Mouse (Mus musculus): ENCODE results near the gene Bmx. TPM values are rescaled to one million over a fixed set of nuclear protein-coding genes. Genes with fewer than 3 reads are reported as not detected.
A peak's percentile ranks its signal among the peaks of the same experiment; 100 is the strongest.

Bmx gene
- 1 to 10 TPM; 4.3 to 4.6 TPM for total RNA-seq (2021)

DNA sequence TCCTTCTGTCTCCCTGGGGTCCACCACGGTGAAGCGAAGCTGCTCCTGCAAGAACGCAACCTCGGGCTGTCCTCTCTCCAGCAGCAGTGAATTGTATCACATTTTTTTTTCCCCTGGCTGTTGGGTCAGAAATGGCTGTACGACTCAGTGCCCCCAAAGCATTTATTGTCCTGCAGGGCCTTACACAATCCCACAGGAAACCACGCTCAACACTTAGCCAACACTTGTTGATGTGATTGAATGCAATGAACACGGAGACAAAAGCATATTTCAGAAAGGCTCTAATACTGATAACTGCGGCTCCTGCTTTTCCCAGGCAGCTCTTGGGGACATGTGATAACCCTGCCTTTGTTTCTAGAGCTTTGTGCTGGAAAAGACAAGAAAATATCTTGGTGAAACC, at the start of gene Bmx:
Bmx (minus strand) TSS at position 137 of the 400 bp plus-strand sequence.
- no peak for DNase-seq

DNA sequence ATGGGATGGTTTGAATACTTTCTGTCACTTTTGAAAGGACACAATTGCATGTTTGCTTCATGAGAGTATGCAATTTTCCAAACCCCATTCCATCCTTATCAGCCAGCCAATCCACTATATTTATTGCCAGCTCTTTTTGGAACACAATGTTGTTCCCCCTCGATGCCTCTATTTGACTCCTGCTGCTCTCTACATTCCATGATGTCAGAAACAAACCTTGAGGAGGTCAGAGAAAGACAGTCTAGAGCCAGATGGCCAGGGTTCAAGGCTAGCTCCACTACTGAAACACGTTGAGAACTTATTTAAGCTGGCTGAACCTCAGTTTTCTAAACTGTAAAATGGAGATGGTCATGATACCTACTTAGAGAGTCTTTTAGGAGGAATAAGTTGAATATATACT, 48.3 kb upstream of the Bmx start:
- DNase-seq, result no peak

DNA sequence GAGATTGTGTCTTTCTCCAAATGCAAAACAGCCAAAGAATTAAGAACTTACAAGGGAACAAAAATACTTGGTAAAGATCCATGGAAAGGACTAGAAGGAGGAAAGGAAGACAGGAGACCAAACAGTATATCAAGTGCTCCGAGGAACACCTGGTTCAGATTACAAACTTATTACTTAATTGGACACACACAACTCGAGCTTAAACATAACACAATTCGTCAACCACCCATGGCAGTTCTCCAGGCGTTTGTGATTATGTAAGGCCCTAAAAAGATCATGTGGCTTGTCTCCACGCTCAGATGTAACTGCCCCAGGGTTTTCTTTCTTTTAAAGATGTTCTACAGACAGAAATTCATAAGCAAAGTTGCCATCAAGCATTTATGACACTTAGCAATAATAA, 33.2 kb upstream of the Bmx start:
- no peak for DNase-seq

DNA sequence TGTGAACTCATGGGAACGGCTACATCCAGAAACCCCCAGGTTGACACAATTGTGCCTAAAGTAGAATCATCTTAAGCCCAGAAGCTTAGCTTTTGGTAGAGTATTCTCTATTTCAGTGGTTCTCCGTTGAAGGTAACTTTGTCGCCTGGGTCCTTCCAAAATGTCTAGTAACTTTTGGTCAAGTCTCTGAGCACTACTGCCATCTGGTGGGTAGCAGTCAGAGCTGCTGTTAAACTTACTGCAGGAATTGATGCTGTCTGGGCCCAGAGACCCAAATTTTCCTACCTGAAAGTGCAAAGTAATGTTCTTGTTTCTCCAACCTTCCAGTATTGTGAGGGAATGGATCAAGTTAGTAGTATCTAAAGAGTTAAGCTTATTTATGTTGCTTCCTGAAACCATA, 29.1 kb upstream of the Bmx start:
- DNase-seq, result peak; percentile 21

DNA sequence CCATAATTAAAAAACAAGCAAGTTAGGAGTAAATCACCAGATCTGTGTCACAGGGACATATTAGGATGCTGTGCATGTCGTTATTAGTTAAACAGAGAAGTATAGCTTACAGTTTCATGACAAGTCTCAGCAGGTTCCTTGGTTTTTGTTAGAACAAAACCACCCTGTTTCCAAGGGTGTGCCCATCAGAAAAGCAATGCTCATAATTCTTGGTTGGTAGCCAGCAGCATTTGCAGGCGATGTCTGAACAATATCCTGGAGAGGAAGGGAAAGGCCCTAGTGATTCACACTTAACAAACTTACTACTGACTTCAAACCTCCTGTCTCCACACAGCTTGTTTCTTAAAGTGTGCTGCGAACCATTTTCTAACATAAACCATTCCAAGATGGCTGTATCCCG, 25.8 kb upstream of the Bmx start:
- DNase-seq, result no peak

DNA sequence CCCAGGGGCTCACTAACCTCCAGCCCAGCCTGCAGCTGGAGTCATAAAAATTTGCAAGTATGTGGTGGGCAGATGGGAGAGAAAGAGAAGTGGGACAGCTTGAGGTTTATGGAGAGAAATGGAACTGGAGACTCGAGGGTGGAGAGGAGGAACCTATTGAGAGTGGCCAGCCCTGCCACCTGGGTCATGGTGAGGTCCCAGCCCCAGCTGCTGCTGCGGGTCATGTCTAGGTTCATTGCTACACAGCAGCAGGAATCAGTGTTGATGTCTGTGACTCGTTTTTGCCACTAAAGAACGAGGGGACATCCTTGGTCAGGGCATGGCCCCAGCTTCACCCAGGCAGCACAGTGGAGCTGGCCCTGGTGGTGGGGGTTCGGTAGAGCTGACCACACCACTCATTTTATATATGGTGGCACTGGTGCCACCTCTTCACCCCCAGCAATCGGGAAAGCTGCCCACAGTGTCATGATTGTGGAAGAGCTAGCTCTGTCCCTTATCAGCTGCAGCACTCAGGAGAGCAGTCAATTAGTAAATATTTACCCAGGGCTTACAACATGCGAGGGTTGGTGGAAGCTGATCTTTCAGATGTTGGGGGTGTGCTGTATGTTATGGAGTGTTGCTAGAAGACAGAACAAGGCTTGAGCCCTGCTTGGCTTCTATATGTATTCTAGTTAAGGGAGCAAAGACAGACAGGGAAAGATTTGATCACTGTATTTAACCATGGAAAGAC, 23.1 kb upstream of the Bmx start:
- no peak for DNase-seq

DNA sequence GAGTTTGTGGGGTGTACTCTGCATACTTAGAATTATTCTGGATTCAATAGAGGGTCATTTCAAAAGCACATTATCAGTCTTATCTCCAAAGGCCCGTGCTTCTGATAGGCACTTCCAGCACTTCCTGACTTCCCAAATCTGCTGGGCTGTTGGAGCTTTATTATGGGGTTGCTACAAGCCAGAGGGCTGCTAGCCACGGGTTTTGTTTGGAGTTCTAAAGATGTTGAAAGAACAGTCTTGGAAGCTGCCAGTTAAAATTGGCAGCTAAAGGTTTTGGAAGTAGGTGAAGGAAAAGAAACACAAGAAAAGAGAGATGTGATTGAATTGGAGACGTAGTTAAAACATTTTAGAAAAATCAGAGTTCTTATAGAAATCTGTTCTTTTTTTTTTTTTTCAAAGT, 17.5 kb upstream of the Bmx start:
- no peak for DNase-seq

DNA sequence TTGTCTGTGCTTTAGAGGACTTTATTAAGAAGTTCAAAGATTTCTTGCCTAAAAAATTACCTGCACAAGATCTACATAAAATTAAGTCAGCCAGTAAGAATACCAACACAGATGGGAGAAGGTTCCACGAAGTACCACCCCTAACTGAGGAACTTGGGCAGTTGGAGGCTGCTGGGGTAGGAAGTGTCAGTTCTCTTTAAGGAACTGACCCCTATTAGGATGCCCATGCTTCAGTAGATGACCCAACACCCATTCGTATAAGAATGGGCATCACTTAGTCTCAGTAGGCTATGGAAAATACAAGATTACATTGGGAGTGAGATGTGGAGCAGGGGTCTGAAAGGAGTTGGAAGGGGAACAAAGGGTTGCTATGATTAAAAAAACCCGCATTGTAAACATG, 12.6 kb upstream of the Bmx start:
- no peak for DNase-seq

DNA sequence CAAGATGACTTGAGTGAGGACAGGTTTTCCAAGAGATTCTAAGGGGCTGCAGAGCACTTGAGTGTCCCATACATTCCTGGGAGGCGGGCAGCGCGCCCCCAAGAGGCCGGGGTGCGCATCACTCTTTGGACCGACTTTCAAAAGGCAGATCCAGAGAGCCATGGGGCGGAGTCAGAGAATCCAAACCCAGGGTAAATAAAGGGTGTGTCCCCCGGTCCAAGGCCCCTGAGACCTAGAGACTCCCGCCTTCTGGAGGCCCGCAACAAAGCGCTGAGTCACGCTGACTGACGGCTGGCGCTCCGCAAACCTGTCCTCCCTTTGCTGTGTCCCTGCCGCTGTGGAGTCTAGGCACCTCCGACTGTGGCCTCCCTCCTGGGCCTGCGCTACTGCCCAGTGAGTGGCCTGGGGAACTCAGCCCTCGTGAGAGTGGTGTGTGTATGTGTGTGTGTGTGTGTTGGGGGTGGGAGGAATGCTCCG, 11.3 kb upstream of the Bmx start, which contains the start of gene Pir:
Pir (plus strand) TSS at position 87 of the 477 bp plus-strand sequence.
- DNase-seq, result peak; percentile 62

DNA sequence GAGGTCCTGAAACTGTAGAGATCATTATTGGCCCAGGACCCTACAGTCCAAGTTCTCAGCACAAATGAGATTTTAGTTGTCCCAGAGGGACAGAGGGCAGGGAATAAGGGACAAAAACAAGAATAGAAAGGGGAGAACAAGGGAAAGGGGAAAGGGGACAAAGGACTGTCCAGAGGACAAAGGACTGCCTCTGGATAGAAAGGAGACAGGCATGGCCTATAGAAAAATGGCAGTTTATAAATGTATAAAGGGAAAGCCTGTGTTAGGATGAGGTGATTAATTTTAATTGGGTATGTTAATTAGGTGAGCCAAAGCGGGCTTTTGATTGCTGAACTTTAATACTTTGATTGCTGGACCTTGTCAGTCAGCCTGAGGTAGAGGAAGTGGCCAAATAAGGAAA, 6.9 kb upstream of the Bmx start:
- no peak for DNase-seq

DNA sequence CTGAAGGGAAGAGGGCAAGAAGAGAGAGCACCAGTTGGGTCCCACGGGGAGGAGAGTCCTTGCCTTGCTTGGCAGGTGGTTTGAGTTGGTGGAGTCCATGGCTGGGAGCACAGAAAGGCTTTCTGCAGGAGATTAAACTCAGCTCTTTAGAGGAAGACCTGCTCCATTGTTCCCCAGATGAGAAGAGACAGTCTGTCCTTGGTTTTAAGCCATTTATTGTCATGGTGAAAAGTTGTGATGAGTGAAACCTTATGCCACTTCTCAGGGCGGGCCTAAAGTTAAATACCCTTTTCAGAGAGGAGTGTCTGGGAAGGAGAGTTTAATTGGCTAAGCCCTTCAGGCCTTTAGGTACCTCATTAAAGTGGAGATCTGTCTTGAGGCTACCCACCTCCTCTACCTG, 4.3 kb upstream of the Bmx start:
- DNase-seq, result no peak

DNA sequence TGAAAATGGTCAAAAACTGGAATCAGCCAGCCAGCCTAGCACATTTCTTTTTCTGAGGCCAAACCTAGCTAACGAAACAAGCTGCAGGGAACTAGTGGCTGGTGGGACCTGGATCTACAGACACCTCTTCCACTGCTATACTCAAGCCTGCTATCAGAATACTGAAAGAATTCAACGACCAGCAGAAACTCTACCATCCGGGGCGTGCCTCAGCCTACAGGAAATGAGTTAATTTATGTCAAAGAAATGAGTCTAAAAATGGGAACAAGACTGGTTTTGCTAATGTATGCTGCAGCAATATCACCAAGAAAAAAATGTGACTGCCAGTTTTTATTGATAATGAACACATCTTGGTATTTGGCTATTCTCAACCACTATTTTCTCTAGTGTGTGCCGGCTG, 669 bp upstream of the Bmx start:
- DNase-seq, result no peak

DNA sequence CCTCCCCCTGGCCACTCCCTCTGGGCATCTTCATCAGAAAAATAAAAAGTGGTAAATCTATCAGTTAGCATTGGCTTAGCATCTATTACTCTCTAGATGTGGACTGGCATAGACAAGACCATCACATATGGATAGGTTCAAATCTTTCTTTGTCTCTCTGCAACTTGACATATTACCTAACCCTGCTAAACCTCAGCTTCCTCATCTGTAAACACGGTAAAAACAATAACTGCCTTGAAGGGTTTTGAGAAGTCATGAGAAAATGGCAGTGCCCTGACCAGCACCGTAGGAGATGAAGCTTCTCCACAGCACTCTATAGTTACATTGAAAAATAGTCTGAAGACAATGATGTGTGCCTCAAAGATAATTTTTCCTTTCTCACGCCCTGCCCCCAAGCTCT, 1.5 kb downstream of the Bmx start:
- no peak for DNase-seq

DNA sequence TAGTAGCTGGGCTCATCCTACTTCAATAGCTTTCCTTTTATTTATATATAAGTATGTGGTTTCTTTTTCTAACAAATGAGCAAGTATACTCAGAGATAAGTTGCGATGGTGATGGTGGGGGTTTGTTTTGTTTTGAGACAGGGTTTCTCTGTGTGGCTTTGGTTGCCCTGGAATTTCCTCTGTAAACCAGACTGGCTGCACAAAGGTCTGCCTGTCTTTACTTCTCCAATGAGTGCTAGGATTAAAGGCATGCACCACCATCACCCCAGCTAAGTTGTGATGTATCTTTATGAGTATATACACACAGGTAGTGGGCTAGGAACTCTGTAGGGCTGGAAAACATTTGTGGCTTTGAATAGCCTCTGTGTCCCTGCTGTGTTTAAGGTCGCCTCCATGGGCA, 11.3 kb downstream of the Bmx start:
- no peak for DNase-seq

DNA sequence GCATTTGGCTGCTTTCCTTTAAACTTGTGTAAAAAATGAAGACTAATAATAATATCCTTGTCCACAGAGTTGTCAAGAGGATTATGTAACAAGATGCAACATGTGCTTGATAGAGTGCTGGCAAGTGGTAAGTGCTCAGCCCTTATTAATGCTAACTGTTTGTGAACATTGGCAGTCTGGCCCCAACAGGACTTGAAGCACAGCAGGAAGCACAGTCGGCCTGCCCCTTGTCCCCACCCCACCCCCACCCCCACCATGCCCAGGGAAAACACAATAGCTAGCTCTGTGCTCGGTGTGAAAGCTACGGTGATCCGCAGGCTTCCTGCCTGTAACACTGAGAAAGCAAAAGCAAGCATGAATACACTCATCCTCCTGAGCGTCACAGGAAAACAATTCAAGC, 12.3 kb downstream of the Bmx start:
- DNase-seq, result peak; percentile 7

DNA sequence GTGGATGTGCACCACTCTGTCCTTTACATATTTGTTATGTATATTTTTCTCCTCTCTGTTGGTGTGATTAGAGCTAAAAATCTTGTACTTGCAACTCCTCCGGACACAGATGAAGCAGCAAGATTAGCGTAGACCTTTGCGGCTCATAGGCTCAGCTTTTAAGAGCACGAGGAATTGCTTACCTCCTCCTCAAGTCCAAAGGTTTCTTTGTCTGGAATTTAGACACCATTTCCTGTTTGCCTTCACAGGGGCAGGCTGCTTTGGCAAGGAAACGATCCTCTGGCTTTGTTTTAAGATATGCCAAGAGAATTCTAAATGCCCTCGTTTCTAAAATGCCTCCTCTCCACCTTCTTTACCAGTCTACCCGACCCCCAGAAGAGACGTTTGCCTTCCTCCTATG, 24.6 kb downstream of the Bmx start:
- no peak for DNase-seq

DNA sequence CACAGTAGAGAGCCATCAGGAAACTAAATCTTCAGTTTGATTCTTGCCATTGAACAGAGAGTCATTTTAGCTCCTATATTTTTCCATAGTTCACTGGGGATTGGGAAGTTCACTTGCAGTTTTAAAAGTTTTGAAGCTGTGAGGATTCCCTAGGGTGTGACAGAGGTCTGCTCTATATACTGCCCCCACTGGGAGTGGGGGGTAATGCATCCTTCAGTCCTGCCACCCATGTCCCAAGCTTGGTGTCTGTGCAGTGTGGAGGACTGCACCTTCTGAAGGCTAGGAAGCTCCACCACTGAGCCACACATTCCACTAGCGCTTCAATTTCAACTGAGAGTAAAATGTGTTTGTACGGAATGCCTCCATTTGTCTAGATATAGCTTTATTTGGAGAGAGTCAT, 36.0 kb downstream of the Bmx start:
- peak; percentile 8 for DNase-seq

DNA sequence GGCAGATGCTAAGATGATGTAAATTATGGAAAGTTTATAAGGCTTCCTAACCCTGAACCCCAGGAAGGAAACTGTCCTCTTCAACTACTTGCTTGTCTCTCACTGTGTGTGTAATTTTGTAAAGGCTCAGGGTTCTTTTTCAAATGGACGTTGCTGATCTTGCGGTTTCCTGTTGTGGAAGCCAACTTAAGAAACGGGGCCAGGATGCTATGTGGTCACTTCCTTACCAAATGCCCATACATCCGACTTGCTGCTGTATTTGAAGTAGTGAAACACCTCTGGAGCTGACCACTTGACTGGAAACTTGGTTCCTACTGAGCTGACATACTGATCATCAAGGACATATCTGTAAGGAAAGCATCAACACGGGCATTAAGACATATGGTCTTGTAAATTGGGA, 57.4 kb downstream of the Bmx start:
- DNase-seq, result no peak

DNA sequence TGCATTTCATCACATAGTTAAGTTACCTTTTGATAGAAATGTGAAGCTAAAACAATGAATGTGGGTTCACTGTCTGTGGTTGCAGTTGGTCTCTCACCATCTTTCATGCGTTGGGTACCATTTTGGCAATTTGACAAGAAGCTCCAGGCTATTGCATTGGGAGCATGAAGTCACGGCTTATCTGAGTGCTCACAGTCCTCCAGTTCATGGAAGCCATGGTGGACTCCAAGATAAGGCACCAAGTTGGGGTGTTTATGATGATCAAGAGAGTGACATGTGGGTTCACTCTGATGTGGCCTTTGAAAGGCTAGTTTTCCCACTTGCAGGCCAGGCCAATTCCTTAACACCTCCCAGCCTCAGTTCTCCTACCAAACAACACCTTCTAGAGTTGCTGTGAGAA, 60.3 kb downstream of the Bmx start:
- DNase-seq, result no peak

DNA sequence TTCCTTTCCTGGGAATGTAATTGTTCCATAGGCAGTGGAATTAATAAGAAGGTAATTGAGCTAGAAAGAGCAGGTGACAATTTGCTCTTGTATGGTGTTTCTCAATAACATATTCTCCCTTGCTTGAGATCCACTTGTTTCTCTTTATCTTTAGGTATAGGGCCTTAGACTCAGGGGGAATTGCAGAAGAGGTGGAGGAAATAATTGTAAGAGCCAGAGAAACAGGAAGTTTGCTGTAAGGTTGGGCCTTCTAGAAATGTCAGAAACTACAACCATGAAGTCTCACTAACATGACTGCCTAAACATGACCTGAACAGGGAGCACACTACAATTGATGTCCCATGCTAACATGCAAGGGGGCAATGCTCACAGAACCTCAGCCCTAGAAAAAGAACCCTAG, 68.1 kb downstream of the Bmx start:
- DNase-seq, result no peak

DNA sequence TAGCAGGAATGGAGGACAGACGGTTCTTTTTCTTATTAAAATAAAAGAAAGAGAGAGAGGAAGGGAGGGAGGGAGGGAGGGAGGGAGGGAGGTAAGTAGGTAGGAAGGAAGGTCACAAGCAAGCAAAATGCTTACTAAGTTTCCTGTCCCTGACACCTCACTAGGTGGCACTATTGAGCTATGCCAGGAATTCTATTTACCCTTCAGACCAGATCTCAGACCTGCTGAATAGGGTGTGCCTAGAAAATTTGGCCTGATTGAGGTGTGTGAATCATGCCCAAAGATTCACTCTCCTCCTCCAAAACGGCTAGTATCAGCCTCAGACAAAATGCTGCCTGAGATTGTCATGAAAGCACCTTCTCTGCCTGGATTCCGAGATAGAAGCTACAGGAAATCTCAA, 74.1 kb downstream of the Bmx start:
- DNase-seq, result peak; percentile 51

DNA sequence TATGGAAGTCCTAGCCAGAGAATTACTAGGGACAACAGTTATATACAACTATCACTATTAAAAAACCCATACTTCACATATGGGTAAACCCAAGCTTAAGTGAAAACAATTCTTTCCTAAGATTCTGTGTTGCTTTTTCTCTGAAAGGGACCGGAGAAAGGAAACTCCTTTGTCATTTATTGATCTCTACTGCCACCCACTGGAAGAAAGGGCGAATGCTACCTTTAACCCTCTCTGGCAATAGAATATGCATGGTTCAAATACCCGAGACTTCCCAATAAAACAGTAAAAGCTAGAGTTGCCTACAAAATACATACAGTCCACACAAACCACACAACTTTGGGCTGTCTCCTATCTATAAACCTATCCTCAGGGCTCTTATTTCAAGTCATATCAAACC, 78.2 kb downstream of the Bmx start:
- DNase-seq, result peak; percentile 63

DNA sequence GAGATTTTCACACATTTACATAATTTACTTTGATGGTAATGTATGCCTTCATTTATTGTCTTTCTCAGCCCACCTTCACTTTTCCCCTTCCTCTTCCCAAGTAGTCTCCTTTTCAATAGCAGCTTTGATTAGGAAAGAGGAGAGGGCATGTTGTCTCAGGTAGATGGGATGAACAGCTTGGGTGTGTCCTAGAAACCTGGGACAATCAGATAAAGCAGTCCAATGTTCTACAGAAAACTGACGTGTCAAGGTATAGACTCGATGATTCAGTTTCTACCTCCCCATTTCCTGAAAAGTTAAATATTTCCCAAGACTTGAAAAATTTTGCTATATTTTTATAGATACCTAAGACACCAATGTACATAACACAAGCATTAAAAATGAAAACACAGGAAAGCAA, 79.1 kb downstream of the Bmx start:
- no peak for DNase-seq

DNA sequence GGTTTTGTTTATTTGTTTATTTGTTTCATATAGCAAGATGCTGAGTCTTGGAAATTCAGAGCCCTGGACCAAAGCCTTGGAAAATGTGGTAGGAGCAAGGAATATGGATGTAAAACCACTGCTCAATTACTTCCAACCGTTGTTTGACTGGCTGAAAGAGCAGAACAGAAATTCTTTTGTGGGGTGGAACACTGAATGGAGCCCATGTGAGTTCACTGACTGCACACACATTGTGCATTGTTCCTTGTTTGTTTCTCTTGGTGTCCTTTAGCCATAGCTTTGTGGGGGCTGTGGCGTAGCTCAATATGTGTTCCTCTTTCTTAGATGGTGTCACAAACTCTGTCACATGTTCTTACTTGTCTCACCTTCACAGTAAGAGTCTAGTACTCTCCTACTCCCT, 82.2 kb downstream of the Bmx start:
- no peak for DNase-seq

DNA sequence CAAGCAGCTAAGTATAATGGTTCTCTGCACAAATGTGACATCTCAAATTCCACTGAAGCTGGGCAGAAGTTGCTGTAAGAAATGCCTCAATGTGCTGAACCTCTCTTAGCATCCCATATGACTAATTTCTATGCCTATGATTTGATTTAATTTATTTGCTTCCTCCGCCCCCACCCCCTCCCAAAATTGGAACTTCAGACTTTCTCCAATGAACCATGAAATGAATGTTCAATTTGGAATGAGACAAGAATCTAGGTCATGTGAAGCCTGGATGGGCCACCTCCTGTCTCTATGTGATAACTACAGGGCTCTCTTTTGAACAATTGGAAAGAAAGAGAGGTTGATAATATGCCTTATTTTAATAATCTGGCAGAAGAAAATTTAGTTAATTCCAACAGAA, 82.7 kb downstream of the Bmx start:
- DNase-seq, result no peak
